In genomic region chr6:122505545-122505944, GRCm38 (mm10) we compare ENCODE assay signal across 13 mouse cellular contexts. TPM values are rescaled to one million over a fixed set of nuclear protein-coding genes. Genes with fewer than 3 reads are reported as not detected.
DNase-seq lines count a peak whose midpoint lies in the region; ATAC-seq and TF ChIP-seq lines count a peak whose summit lies in the region.
"Had no signal": no experiment of that assay in that cellular context is flagged by ENCODE, and none has a peak within 500 bp of the region (broad histone marks: within the 10 kb centered on the region; RNA-seq: fewer than 3 reads in every experiment).

Gene Mfap5, plus strand, starts transcription at chr6:122505845.

- no peak for TF ChIP-seq CTCF in kidney, postnatal 0 days (IDR thresholded peaks at IDR 0.05; ENCODE audit: low read depth)
- TF ChIP-seq CTCF in gastrocnemius, adult 2 months (IDR thresholded peaks at IDR 0.05), result no peak

- H3K4me3 ChIP-seq in kidney, postnatal 0 days (replicated peaks; ENCODE audit: low read depth, low read length), result no peak within 1 kb of the TSS
- H3K4me3 ChIP-seq in gastrocnemius, adult 2 months, result no peak within 1 kb of the TSS
- H3K4me3 ChIP-seq: megakaryocyte, embryonic 14.5 days; neural tube, embryonic 13.5 days had no signal

- no peak within 1 kb of the TSS for H3K4me2 ChIP-seq in kidney, postnatal 0 days (ENCODE audit: low read length)
- H3K4me2 ChIP-seq: liver, embryonic 11.5 days; neural tube, embryonic 13.5 days had no signal

- no peaks in the 10 kb centered on the region for H3K36me3 ChIP-seq in kidney, postnatal 0 days (ENCODE audit: insufficient read depth, low read length)
- H3K36me3 ChIP-seq: G1E; neural tube, embryonic 13.5 days had no signal

- no peaks in the 10 kb centered on the region for H3K9me3 ChIP-seq in kidney, postnatal 0 days (replicated peaks; ENCODE audit: low read length)
- H3K9me3 ChIP-seq: G1E; megakaryocyte, embryonic 14.5 days; neural tube, embryonic 13.5 days had no signal

- H3K27ac ChIP-seq in kidney, postnatal 0 days, result no peak within 1 kb of the TSS
- peak within 1 kb of the TSS; percentile 21; the same call in 1 of the 2 replicates for H3K27ac ChIP-seq in gastrocnemius, adult 2 months
- H3K27ac ChIP-seq: neural tube, embryonic 13.5 days had no signal

- ATAC-seq in kidney, postnatal 0 days (replicated peaks; ENCODE audit: low FRiP score, low read depth), result no peak

- intact Hi-C loops in gastrocnemius, adult 2 months (cut with DNase I), result no loop called here
- intact Hi-C loops in heart, postnatal 36 days (cut with DNase I), result no loop called here

- no peak for DNase-seq in adrenal gland, postnatal 10 days
- no peak for DNase-seq in adrenal gland, adult 8-10 months
- no peak for DNase-seq in kidney, postnatal 0 days (ENCODE audit: low spot score)
- no peak for DNase-seq in kidney, postnatal 36 days
- no peak for DNase-seq in gastrocnemius, adult 2 months
- DNase-seq in heart, postnatal 36 days, result no peak
- DNase-seq in embryo, embryonic 9.5 days (ENCODE audit: extremely low spot score), result no peak
- no peak for DNase-seq in cerebellum, adult 11-12 months
- DNase-seq: cerebellum, adult 2 months had no signal

- no peaks in the 10 kb centered on the region for H3K27me3 ChIP-seq in kidney, postnatal 0 days (ENCODE audit: insufficient read depth, low read length)
- H3K27me3 ChIP-seq: neural tube, embryonic 13.5 days had no signal

- 81% methylated on average over 3 of the region's 3 CpGs for WGBS in kidney, postnatal 0 days

- no peak within 1 kb of the TSS for H3K9ac ChIP-seq in kidney, postnatal 0 days (ENCODE audit: low read depth, low read length)
- H3K9ac ChIP-seq: neural tube, embryonic 13.5 days had no signal

- no peaks in the 10 kb centered on the region for H3K4me1 ChIP-seq in kidney, postnatal 0 days (replicated peaks; ENCODE audit: insufficient read depth, low read length)
- H3K4me1 ChIP-seq: megakaryocyte, embryonic 14.5 days; neural tube, embryonic 13.5 days had no signal

RNA-seq across cellular contexts. Expression of gene Mfap5, which starts in this region (rescaled TPM):
- 10 to 100 TPM; 53.9 to 57.8 TPM for total RNA-seq in adrenal gland, postnatal 10 days (2021)
- total RNA-seq in adrenal gland, adult 8-10 months (2022), result 10 to 100 TPM in 2 of 4 experiments, 1 to 10 TPM in 2; 7.4 to 14.4 (median 10.0) TPM
- 42.4 and 47.0 TPM in 2 replicates for polyA plus RNA-seq in kidney, postnatal 0 days (2015; fragmentation: Nextera tagmentation; extraction: Ambion mirVana)
- 10 to 100 TPM; 24.3 to 35.4 TPM for total RNA-seq in gastrocnemius, adult 2 months (2021)
- total RNA-seq in heart, postnatal 36 days (2021), result 10 to 100 TPM; 41.3 to 43.4 TPM
- polyA plus RNA-seq: G1E had no signal
